Mouse (Mus musculus) ES-E14 (cell line): ENCODE data around the gene 1700018G05Rik. TPM values are rescaled to one million over a fixed set of nuclear protein-coding genes. Genes with fewer than 3 reads are reported as not detected.
"Not testable (repeated sequence)": the region's sequence is repeated elsewhere in the genome, so short reads cannot be mapped to it uniquely, and the experiment has no call there.

Source experiments
- DNase-seq: peaks from one replicate; pipeline ENCODE4 v3.0.0-alpha.2; 2013; ENCODE audit warnings: low read depth, low spot score
- H3K27ac ChIP-seq: 2 replicates; pipeline ENCODE4 v1.5.1; 2012; ENCODE audit warnings: low read depth, mild to moderate bottlenecking, low read length, moderate library complexity, mixed read lengths; ENCODE audit not compliant: poor library complexity, insufficient read depth, severe bottlenecking
- H3K36me3 ChIP-seq: 2 replicates; pipeline ENCODE4 v1.6.1; 2012; ENCODE audit warnings: mild to moderate bottlenecking, low read length, moderate library complexity, mixed read lengths; ENCODE audit not compliant: control insufficient read depth, poor library complexity, insufficient read depth, severe bottlenecking
- H3K4me1 ChIP-seq, 2 experiments: fragments of 150-350 bp in 1 of 2; sonication (generic) in 1 of 2; 2 replicates each; pipeline ENCODE4 v1.6.1; 2012; ENCODE audit warnings: low read length in 2 of 2, mild to moderate bottlenecking in 1 of 2, mixed read lengths in 1 of 2; ENCODE audit not compliant: control insufficient read depth in 2 of 2, insufficient read depth in 2 of 2, poor library complexity in 1 of 2
- H3K4me3 ChIP-seq, 2 experiments: fragments of 150-350 bp in 1 of 2; sonication (generic) in 1 of 2; 2 replicates each; pipeline ENCODE4 v1.5.1; 2012; ENCODE audit warnings: low read length in 2 of 2, low read depth in 1 of 2, mild to moderate bottlenecking in 1 of 2, mixed read lengths in 1 of 2; ENCODE audit not compliant: insufficient read depth in 1 of 2, poor library complexity in 1 of 2, severe bottlenecking in 1 of 2
- H3K9ac ChIP-seq: 2 replicates; pipeline ENCODE4 v1.6.1; 2012; ENCODE audit warnings: low read depth, mild to moderate bottlenecking, low read length, mixed read lengths; ENCODE audit not compliant: poor library complexity, insufficient read depth, severe bottlenecking
- H3K9me3 ChIP-seq: fragments of 150-350 bp; sonication (generic); 2 replicates; pipeline ENCODE4 v1.6.1; 2012; ENCODE audit warnings: low read depth, mild to moderate bottlenecking, low read length; ENCODE audit not compliant: control insufficient read depth, insufficient read depth
- CHD2 ChIP-seq: IDR thresholded peaks from 2 replicates; pipeline ENCODE4 v1.6.1; 2014; ENCODE audit warnings: mild to moderate bottlenecking, low read depth, low read length, inconsistent platforms
- HCFC1 ChIP-seq: IDR thresholded peaks from 2 replicates; pipeline ENCODE4 v1.6.1; 2012; ENCODE audit warnings: low read length, inconsistent platforms, borderline replicate concordance; ENCODE audit not compliant: insufficient read depth
- MAFK ChIP-seq: IDR thresholded peaks from 2 replicates; pipeline ENCODE4 v1.6.1; 2014; ENCODE audit warnings: mild to moderate bottlenecking, low read depth, low read length, inconsistent platforms; ENCODE audit not compliant: insufficient read depth
- ZC3H11A ChIP-seq: IDR thresholded peaks from 2 replicates; pipeline ENCODE4 v1.6.1; 2012; ENCODE audit warnings: low read depth, mild to moderate bottlenecking, inconsistent platforms, low read length, borderline replicate concordance
- ZNF384 ChIP-seq: IDR thresholded peaks from 2 replicates; pipeline ENCODE4 v1.6.1; 2012; ENCODE audit warnings: low read depth, low read length, inconsistent platforms
- in situ Hi-C, 2 experiments: fragments of 600-800 bp; cut with MboI; formaldehyde crosslinking; loops; one replicate each; pipeline ENCODE4 v1.15.1; 2025; ENCODE audit warnings: low sequenced_read_pairs in 2 of 2, inconsistent platforms in 1 of 2; ENCODE audit not compliant: unreplicated experiment in 2 of 2
- total RNA-seq: library from RNA; depleted of rRNA; stranded (reverse); fragments of 300-350 nt; gene quantifications from 2 replicates; pipeline ENCODE4 v1.2.3, GENCODE M21; 2012; rRNA removed

Gene 1700018G05Rik
- not detected in 2 replicates for total RNA-seq

DNA sequence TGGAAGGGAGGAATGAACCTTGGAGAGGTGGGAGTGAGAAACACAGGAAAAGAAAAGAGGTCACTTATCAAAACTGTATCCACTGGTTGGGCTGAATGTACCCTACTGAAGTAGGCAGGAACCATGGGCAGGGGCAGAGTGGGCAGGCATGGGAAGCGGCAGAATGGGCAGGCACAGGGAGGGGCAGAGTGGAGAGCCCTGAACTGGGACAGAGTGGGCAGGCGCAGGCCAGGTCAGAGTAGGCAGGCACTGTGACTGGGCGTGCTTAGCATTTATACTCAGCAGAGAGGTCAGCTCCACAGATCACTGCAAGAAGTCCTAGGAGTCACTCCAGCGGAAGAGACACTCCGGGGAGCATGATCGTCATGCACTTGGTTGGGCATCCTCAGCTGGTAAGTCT, at the start of gene 1700018G05Rik:
TSS of gene 1700018G05Rik (plus strand) at position 301 of the 400 bp plus-strand sequence.
- DNase-seq, in situ Hi-C loops, H3K9me3 ChIP-seq, H3K36me3 ChIP-seq, H3K27ac ChIP-seq, H3K9ac ChIP-seq, H3K4me1 ChIP-seq, H3K4me3 ChIP-seq: not testable (repeated sequence)

GRCm38 (mm10) chrX:102908587-102908986, 19.6 kb upstream of the 1700018G05Rik start, which contains the start of the genes Dmrtc1a and 1700011M02Rik:
TSS of gene Dmrtc1a (minus strand) at chrX:102908687.
TSS of gene 1700011M02Rik (plus strand) at chrX:102908905.
- H3K27ac ChIP-seq, DNase-seq, in situ Hi-C loops, H3K36me3 ChIP-seq, H3K9me3 ChIP-seq, H3K9ac ChIP-seq, H3K4me1 ChIP-seq, H3K4me3 ChIP-seq: not testable (repeated sequence)

GRCm38 (mm10) chrX:102914823-102915222, 13.3 kb upstream of the 1700018G05Rik start:
- H3K36me3 ChIP-seq, H3K9me3 ChIP-seq, H3K4me1 ChIP-seq, DNase-seq, H3K4me3 ChIP-seq, H3K27ac ChIP-seq, in situ Hi-C loops, H3K9ac ChIP-seq: not testable (repeated sequence)

GRCm38 (mm10) chrX:102926707-102927106, 1.5 kb upstream of the 1700018G05Rik start:
- H3K9ac ChIP-seq, H3K4me3 ChIP-seq, in situ Hi-C loops, H3K9me3 ChIP-seq, H3K4me1 ChIP-seq, H3K36me3 ChIP-seq, DNase-seq, H3K27ac ChIP-seq: not testable (repeated sequence)

GRCm38 (mm10) chrX:102932992-102933570, 4.9 kb downstream of the 1700018G05Rik start:
- TF ChIP-seq HCFC1: no peak
- no peak for TF ChIP-seq CHD2
- no peak for TF ChIP-seq ZC3H11A
- no peak for TF ChIP-seq ZNF384
- no peak for TF ChIP-seq MAFK
- no peaks in the 10 kb centered on the region for H3K4me1 ChIP-seq
- in situ Hi-C loops: no loop called here
- 0 out of 2 replicates have a peak overlapping the region, but pooled peaks have one; percentile 85 for H3K9ac ChIP-seq
- H3K27ac ChIP-seq: no peak overlapping the region
- H3K4me3 ChIP-seq: peak overlapping the region; percentile 75 to 85
- no peaks in the 10 kb centered on the region for H3K9me3 ChIP-seq
- H3K36me3 ChIP-seq: no peaks in the 10 kb centered on the region
- no peak for DNase-seq
